ENCODE assay signal across 7 mouse cellular contexts in the genomic region with DNA sequence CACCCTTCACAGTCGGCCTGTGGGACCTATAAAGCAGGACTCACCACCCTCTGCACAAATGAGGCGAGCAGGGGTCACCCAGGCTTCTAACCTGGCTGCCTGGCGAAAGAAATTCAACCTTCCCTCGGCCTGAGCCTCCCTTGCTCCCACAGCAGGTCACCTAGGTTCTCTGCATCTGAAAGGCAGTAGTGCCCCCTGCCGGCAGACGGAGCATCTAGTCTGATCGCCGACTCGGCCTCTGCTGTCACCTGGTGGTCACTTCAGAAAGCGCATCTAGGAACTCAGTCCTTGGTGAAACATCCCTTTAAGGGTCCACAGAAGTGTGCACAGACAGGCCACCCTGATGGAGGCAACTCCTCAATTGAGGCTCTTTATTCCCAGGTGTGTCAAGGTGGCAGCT. TPM values are rescaled to one million over a fixed set of nuclear protein-coding genes. Genes with fewer than 3 reads are reported as not detected.
A peak's percentile ranks its signal among the peaks of the same experiment; 100 is the strongest.
DNase-seq lines count a peak whose midpoint lies in the region; ATAC-seq lines count a peak whose summit lies in the region.

No protein-coding gene starts in this region.

- peak; percentile 61 for ATAC-seq in activated CD4-positive, CD25-positive, alpha-beta regulatory T cell, adult 4 months
- ATAC-seq in intestine, embryonic 14.5 days (replicated peaks; ENCODE audit: low FRiP score, low TSS enrichment, low read depth): peak; percentile 21; the same call in 1 of the 2 replicates
- ATAC-seq in midbrain, embryonic 15.5 days (replicated peaks): peak; percentile 10; the same call in 1 of the 2 replicates

- no peak overlapping the region for H3K4me3 ChIP-seq in intestine, embryonic 14.5 days (ENCODE audit: low read depth, low read length)
- no peak overlapping the region for H3K4me3 ChIP-seq in midbrain, embryonic 15.5 days

- H3K36me3 ChIP-seq in intestine, embryonic 14.5 days (ENCODE audit: control insufficient read depth, insufficient read depth, low read length): no peaks in the 10 kb centered on the region
- H3K36me3 ChIP-seq in midbrain, embryonic 15.5 days (replicated peaks): no peaks in the 10 kb centered on the region

- H3K9ac ChIP-seq in intestine, embryonic 14.5 days (ENCODE audit: low read length): no peak overlapping the region
- H3K9ac ChIP-seq in midbrain, embryonic 15.5 days: no peak overlapping the region

- H3K27ac ChIP-seq in intestine, embryonic 14.5 days (ENCODE audit: low read depth): no peak overlapping the region
- H3K27ac ChIP-seq in midbrain, embryonic 15.5 days: no peak overlapping the region

- H3K4me2 ChIP-seq in intestine, embryonic 14.5 days (ENCODE audit: low read length): no peak overlapping the region
- peak overlapping the region; percentile 17 for H3K4me2 ChIP-seq in midbrain, embryonic 15.5 days

- DNase-seq in cerebellum, postnatal 36 days: peak; percentile 78 to 82
- peak; percentile 51 to 52 for DNase-seq in gastrocnemius, adult 8-10 months (ENCODE audit: low spot score in 2 of 2)
- peak; percentile 96 for DNase-seq in intestine, embryonic 14.5 days (ENCODE audit: low spot score)
- peak; percentile 66 to 75 for DNase-seq in left cerebral cortex, postnatal 25 days (ENCODE audit: low spot score in 2 of 2)
- peak; percentile 68 for DNase-seq in spleen, adult 12 weeks (ENCODE audit: low spot score)

- WGBS in intestine, embryonic 14.5 days: 9% methylated on average over 10 of the region's 10 CpGs
- 1% methylated on average over 10 of the region's 10 CpGs for WGBS in midbrain, embryonic 15.5 days

- intact Hi-C loops in left cerebral cortex, postnatal 25 days (cut with DNase I): loop anchor here (1.0 to 5.0 kb wide), 3 partner anchors 128 to 883 kb away; no protein-coding TSS in a partner anchor

- H3K4me1 ChIP-seq in intestine, embryonic 14.5 days (replicated peaks; ENCODE audit: control insufficient read depth, insufficient read depth, low read length): peaks cover 4% of the 10 kb centered on the region; the same call in 1 of the 2 replicates
- peaks cover 4% of the 10 kb centered on the region for H3K4me1 ChIP-seq in midbrain, embryonic 15.5 days

- no peaks in the 10 kb centered on the region for H3K27me3 ChIP-seq in intestine, embryonic 14.5 days (replicated peaks; ENCODE audit: control insufficient read depth, insufficient read depth, low read length)
- H3K27me3 ChIP-seq in midbrain, embryonic 15.5 days (replicated peaks): no peaks in the 10 kb centered on the region

- no peaks in the 10 kb centered on the region for H3K9me3 ChIP-seq in intestine, embryonic 14.5 days (ENCODE audit: control insufficient read depth, low read length)
- no peaks in the 10 kb centered on the region for H3K9me3 ChIP-seq in midbrain, embryonic 15.5 days

RNA-seq across cellular contexts. Expression of a gene that starts 24.4 kb away (rescaled TPM):
- 1,000 to 10,000 TPM; 1,765 to 2,357 TPM for polyA plus RNA-seq in activated CD4-positive, CD25-positive, alpha-beta regulatory T cell, adult 4 months (2017; shearing (Covaris generic))
- total RNA-seq in gastrocnemius, adult 8-10 months (2022): 1,000 to 10,000 TPM; 1,612 to 1,857 (median 1,692) TPM
- 1,995 and 2,009 TPM in 2 replicates for polyA plus RNA-seq in intestine, embryonic 14.5 days (2014; fragmentation: Nextera tagmentation; extraction: Ambion mirVana)
- 100 to 1,000 TPM; 820 to 888 TPM for total RNA-seq in left cerebral cortex, postnatal 25 days (2021)
- 1,086 and 1,110 TPM in 2 replicates for polyA plus RNA-seq in midbrain, embryonic 15.5 days (2015; fragmentation: Nextera tagmentation; extraction: Ambion mirVana)

RNA-seq across cellular contexts. Expression of a gene that starts 25.6 kb away (rescaled TPM):
- not detected for polyA plus RNA-seq in activated CD4-positive, CD25-positive, alpha-beta regulatory T cell, adult 4 months (2017; shearing (Covaris generic))
- not detected for total RNA-seq in gastrocnemius, adult 8-10 months (2022)
- polyA plus RNA-seq in intestine, embryonic 14.5 days (2014; fragmentation: Nextera tagmentation; extraction: Ambion mirVana): not detected in 2 replicates
- not detected for total RNA-seq in left cerebral cortex, postnatal 25 days (2021)
- polyA plus RNA-seq in midbrain, embryonic 15.5 days (2015; fragmentation: Nextera tagmentation; extraction: Ambion mirVana): not detected in 2 replicates

RNA-seq across cellular contexts. Expression of a gene that starts 34.5 kb away (rescaled TPM):
- polyA plus RNA-seq in activated CD4-positive, CD25-positive, alpha-beta regulatory T cell, adult 4 months (2017; shearing (Covaris generic)): 1 to 10 TPM in 1 of 2 experiments, under 1 TPM in 1; 0.99 to 1.1 TPM
- total RNA-seq in gastrocnemius, adult 8-10 months (2022): not detected
- polyA plus RNA-seq in intestine, embryonic 14.5 days (2014; fragmentation: Nextera tagmentation; extraction: Ambion mirVana): 8.7 and 9.9 TPM in 2 replicates
- total RNA-seq in left cerebral cortex, postnatal 25 days (2021): under 1 TPM in 1 of 2 experiments, not detected in 1; 0.30 TPM
- 1.1 TPM in 1 of 2 replicates, not detected in the other for polyA plus RNA-seq in midbrain, embryonic 15.5 days (2015; fragmentation: Nextera tagmentation; extraction: Ambion mirVana)

RNA-seq across cellular contexts. Expression of a gene that starts 38.9 kb away (rescaled TPM):
- not detected for polyA plus RNA-seq in activated CD4-positive, CD25-positive, alpha-beta regulatory T cell, adult 4 months (2017; shearing (Covaris generic))
- total RNA-seq in gastrocnemius, adult 8-10 months (2022): not detected
- 3.2 TPM in 1 of 2 replicates, not detected in the other for polyA plus RNA-seq in intestine, embryonic 14.5 days (2014; fragmentation: Nextera tagmentation; extraction: Ambion mirVana)
- not detected for total RNA-seq in left cerebral cortex, postnatal 25 days (2021)
- polyA plus RNA-seq in midbrain, embryonic 15.5 days (2015; fragmentation: Nextera tagmentation; extraction: Ambion mirVana): 2.0 and 2.3 TPM in 2 replicates

RNA-seq across cellular contexts. Expression of a gene that starts 46.6 kb away (rescaled TPM):
- polyA plus RNA-seq in activated CD4-positive, CD25-positive, alpha-beta regulatory T cell, adult 4 months (2017; shearing (Covaris generic)): not detected
- not detected for total RNA-seq in gastrocnemius, adult 8-10 months (2022)
- polyA plus RNA-seq in intestine, embryonic 14.5 days (2014; fragmentation: Nextera tagmentation; extraction: Ambion mirVana): not detected in 2 replicates
- total RNA-seq in left cerebral cortex, postnatal 25 days (2021): not detected
- not detected in 2 replicates for polyA plus RNA-seq in midbrain, embryonic 15.5 days (2015; fragmentation: Nextera tagmentation; extraction: Ambion mirVana)

Comparison
In these comparisons a context has a peak if more than half of its experiments do, and no peak if none do; other contexts are left out.
1. ATAC-seq: peak in every context shown above with its lines; median percentile 61 in activated CD4-positive, CD25-positive, alpha-beta regulatory T cell, adult 4 months; 21 in intestine, embryonic 14.5 days; 10 in midbrain, embryonic 15.5 days.